Mouse (Mus musculus) right cerebral cortex, postnatal 36 days (tissue): ENCODE data around the gene Tctex1d4.

Experiments used
- DNase-seq, 2 experiments: peaks; one replicate each; pipeline ENCODE4 v3.0.0; 2022; ENCODE audit warnings: low spot score in 2 of 2, mixed read lengths in 1 of 2

Tctex1d4 gene

GRCm38 (mm10) chr4:117126675-117127290, at the start of gene Tctex1d4:
TSS of gene Tctex1d4 (plus strand) at chr4:117126794.
- no peak for DNase-seq

- DNase-seq: no peak
These were observed 38.5 kb upstream of the Tctex1d4 start for GRCm38 (mm10) chr4:117087948-117088640.

- DNase-seq: no peak
These were observed 36.0 kb upstream of the Tctex1d4 start for GRCm38 (mm10) chr4:117090586-117090985.

- no peak for DNase-seq
These were observed 31.8 kb upstream of the Tctex1d4 start for GRCm38 (mm10) chr4:117094626-117095361.

- DNase-seq: peak in 1 of 2 experiments; percentile 29
These were observed 30.8 kb upstream of the Tctex1d4 start, which contains the start of gene Ptch2 for GRCm38 (mm10) chr4:117095551-117096452. TSS of gene Ptch2 (plus strand) at chr4:117096075.

- DNase-seq: no peak
These were observed 29.9 kb upstream of the Tctex1d4 start for GRCm38 (mm10) chr4:117096666-117097065.

- no peak for DNase-seq
These were observed 28.4 kb upstream of the Tctex1d4 start for GRCm38 (mm10) chr4:117097969-117098763.

GRCm38 (mm10) chr4:117098764-117099036, 27.9 kb upstream of the Tctex1d4 start:
- no peak for DNase-seq

- DNase-seq: no peak
These were observed 26.6 kb upstream of the Tctex1d4 start for GRCm38 (mm10) chr4:117100036-117100435.

GRCm38 (mm10) chr4:117101218-117101617, 25.4 kb upstream of the Tctex1d4 start:
- no peak for DNase-seq

GRCm38 (mm10) chr4:117104672-117105071, 21.9 kb upstream of the Tctex1d4 start:
- DNase-seq: no peak

- no peak for DNase-seq
These were observed 21.5 kb upstream of the Tctex1d4 start for GRCm38 (mm10) chr4:117105127-117105526.

GRCm38 (mm10) chr4:117107813-117108523, 18.6 kb upstream of the Tctex1d4 start:
- no peak for DNase-seq

- no peak for DNase-seq
These were observed 18.1 kb upstream of the Tctex1d4 start for GRCm38 (mm10) chr4:117108524-117108849.

- DNase-seq: no peak
These were observed 17.3 kb upstream of the Tctex1d4 start for GRCm38 (mm10) chr4:117109330-117109729.

- DNase-seq: no peak
These were observed 16.3 kb upstream of the Tctex1d4 start for GRCm38 (mm10) chr4:117110249-117110648.

GRCm38 (mm10) chr4:117110985-117111384, 15.6 kb upstream of the Tctex1d4 start:
- no peak for DNase-seq

GRCm38 (mm10) chr4:117113237-117113636, 13.4 kb upstream of the Tctex1d4 start:
- DNase-seq: no peak

GRCm38 (mm10) chr4:117115592-117115991, 11.0 kb upstream of the Tctex1d4 start:
- DNase-seq: no peak

- no peak for DNase-seq
These were observed 8.7 kb upstream of the Tctex1d4 start for GRCm38 (mm10) chr4:117117931-117118330.
